Mouse (Mus musculus): ENCODE measurements around the gene Fam240b.

Fam240b gene

DNA sequence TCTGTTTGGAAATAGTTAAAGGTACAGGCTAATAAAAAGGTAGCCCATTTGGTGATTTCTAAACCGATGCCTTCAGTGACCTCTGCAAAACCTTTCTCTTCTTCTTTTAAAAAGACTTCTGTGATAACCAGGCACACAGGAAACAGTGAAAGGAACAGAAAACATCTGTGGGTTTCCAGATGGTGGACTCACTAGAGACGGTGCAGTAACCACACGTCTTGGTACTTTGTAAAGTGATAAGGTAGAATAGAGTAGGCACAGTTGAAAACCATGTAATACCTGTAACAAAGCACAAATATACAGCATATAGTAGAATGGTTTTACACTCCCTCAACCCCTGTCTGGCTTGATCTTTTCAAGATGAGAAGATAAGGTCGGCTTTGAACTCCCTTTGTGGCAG lies 57.0 kb downstream of the Fam240b start:
- DNase-seq (ENCODE audit: low spot score in 2 of 2): no peak

DNA sequence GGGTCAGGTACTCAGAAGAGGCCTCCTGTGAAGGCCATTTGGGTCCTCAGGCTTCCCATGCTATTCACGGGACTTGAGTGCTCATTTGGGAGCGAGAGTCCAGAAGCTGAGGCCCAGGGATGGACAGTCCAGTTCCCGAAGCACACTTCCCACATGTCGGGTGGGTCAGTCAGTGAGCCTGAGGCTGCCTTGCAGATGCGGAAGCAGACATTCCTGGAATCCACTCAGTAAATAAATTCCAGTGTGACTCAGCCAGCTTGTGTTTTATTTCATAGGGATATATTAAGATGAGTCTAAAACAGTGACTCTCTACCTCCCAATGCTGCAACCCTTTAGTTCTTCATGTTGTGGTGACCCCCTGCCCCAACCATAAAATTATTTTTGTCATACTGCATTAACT lies 58.1 kb downstream of the Fam240b start:
- DNase-seq (ENCODE audit: low spot score in 2 of 2): peak in 1 of 2 experiments; percentile 11

DNA sequence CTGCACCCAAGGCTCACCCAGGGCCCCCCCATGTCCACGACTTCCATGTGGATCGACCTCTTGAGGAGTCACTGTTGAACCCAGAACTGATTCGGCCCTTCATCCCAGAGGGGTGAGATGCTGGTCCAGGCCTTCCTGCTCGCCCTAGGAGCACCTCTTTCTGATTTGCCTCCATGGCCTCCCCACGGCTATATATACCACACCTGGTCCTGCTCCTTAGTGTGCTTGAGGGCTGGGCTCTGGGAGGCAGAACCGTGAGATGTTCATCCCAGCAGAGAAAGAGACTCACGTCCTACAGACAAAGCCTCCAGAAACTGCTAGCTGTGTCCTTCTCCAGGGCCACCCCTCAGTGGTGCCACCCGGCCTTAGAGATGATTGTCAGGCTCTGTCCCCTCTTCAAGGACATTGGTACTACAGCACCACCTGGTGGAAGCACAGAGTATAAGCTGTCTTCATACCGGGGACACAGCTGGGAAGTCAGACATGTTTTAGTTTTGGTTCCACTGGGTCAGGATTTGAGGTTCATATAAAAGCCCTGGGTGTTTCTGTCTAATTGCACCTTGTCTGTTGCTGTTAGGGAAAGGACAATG lies 58.6 kb downstream of the Fam240b start:
- DNase-seq (ENCODE audit: low spot score in 2 of 2): peak; percentile 31 to 64

DNA sequence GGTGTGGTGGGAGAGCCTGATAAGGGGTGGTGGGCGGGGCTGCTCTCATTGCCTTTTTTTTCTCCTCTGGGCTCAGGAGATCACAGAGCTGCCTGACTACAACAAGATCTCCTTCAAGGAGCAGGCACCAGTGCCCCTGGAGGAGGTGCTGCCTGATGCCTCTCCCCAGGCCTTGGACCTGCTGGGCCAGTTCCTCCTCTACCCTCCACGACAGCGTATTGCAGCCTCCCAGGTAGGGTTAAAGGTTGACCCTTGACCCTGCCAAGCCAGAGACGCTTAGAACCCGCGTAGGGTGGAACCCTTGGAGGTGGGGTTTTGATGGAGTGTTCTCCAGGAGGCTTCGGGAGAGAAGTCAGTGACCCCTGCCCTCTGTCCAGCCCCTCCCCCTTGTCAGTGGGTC lies 59.8 kb downstream of the Fam240b start:
- no peak for DNase-seq (ENCODE audit: low spot score in 2 of 2)

DNA sequence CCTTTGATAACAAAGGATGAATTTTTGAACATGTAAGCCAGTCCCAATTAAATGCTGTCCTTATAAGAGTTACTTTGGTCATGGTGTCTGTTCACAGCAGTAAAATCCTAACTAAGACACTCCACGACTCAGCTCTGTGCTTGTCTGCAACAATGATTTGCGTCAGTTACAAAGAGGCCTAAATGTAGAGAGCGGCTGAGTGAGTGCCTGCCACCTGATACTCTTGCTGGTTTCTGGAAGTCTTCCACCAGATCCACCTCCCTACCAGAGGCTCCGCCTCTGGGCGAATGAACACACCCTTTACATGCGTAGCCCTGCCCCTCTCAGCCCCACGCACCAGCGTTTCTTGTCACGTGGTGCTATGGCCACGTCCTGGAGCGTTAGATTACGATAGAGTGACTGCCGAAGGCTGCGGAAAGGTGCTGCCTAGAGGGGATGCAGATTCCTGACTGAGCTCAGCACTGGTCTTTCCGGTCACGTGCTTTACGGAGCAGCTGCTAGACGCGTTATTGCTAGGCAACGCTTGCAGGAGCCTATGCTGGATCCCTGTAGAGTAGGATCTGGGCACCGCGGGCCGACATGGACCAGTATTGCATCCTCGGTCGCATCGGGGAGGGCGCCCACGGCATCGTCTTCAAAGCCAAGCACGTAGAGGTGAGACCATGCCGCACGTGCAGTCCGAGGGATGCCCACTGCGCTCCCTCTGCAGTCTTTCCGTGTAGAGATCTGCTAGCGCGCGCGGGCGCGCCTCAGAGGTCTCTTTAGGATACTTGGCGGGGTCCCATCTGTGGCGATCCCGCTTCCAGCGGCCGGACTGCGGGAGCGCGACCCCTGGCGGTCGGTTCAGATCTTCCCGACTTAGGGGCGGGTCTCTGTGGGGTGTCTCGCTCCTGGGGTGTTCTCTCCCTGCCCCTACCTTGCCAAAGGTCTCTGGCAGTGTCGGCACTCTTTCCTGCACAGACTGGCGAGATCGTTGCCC lies 65.3 kb downstream of the Fam240b start, which contains the start of gene Cdk20:
TSS of gene Cdk20 (plus strand) at position 298 of the 979 bp plus-strand sequence.
- DNase-seq (ENCODE audit: low spot score in 2 of 2): peak; percentile 86 to 87
